8 mouse cellular contexts compared by ENCODE assay signal in the genomic region with DNA sequence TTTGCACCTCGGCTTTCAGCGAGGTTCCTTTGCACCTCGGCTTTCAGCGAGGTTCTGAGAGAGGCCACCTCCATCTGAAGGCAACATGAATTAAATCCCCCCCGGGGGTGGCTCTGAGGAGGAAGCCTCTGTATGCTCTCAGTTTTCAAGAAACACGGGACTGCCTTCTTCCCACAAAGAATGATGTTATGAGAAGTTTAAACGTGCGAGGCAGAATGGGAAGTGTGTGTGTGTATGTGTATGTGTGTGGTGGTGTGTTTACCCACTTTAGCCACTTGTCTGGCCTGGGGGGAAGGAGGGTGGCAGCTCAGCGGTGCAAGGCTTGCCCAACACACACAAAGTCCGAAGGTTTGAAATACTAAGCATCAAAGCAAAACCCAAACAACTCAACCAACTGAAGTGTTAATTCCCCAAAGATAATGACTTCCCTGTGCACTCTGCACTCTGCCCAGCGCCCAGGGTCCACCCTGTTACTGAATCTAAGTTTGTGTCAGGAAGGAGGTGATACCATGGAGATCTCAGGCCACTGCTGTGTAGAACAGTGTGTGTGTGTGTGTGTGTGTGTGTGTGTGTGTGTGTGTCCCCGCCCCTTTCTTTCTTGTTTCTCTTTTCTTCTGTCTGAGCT. TPM values are rescaled to one million over a fixed set of nuclear protein-coding genes. Genes with fewer than 3 reads are reported as not detected.
DNase-seq lines count a peak whose midpoint lies in the region; ATAC-seq and TF ChIP-seq lines count a peak whose summit lies in the region.

No protein-coding gene starts in this region.

- DNase-seq in liver, postnatal 0 days = no peak
- DNase-seq in liver = no peak
- DNase-seq in hindbrain, embryonic 11.5 days (ENCODE audit: low spot score) = peak; percentile 36
- peak; percentile 62 for DNase-seq in limb, embryonic 11.5 days (ENCODE audit: low spot score)
- DNase-seq in retina, embryonic 14.5 days (ENCODE audit: low spot score) = peak; percentile 42
- no peak for DNase-seq in gastrocnemius, postnatal 36 days
- DNase-seq in cerebellum, adult 9-10 months = no peak
- DNase-seq in thymus, adult 18-20 months = no peak

- H3K4me3 ChIP-seq in liver, postnatal 0 days (ENCODE audit: low read depth, low read length) = peak overlapping the region; percentile 42; the same call in 1 of the 2 replicates
- H3K4me3 ChIP-seq in hindbrain, embryonic 11.5 days (ENCODE audit: low read depth, low read length) = no peak overlapping the region
- H3K4me3 ChIP-seq in limb, embryonic 11.5 days (ENCODE audit: low read depth, low read length) = no peak overlapping the region

- ATAC-seq in liver, postnatal 0 days = peak; percentile 68
- ATAC-seq in hindbrain, embryonic 11.5 days (ENCODE audit: low FRiP score) = no peak
- ATAC-seq in limb, embryonic 11.5 days (ENCODE audit: insufficient number of reproducible peaks, low FRiP score, low TSS enrichment, low read depth) = no peak

- H3K36me3 ChIP-seq in liver, postnatal 0 days (replicated peaks; ENCODE audit: insufficient read depth, low read length) = no peaks in the 10 kb centered on the region
- no peaks in the 10 kb centered on the region for H3K36me3 ChIP-seq in hindbrain, embryonic 11.5 days (ENCODE audit: control insufficient read depth, insufficient read depth, low read length)
- no peaks in the 10 kb centered on the region for H3K36me3 ChIP-seq in limb, embryonic 11.5 days (ENCODE audit: control insufficient read depth, insufficient read depth, low read length)

- 0 out of 2 replicates have a peak overlapping the region, but pooled peaks have one; percentile 18 for H3K27ac ChIP-seq in liver, postnatal 0 days (ENCODE audit: low read depth)
- H3K27ac ChIP-seq in hindbrain, embryonic 11.5 days (ENCODE audit: low read depth, low read length) = no peak overlapping the region
- H3K27ac ChIP-seq in limb, embryonic 11.5 days (replicated peaks; ENCODE audit: low read depth, low read length) = no peak overlapping the region

- TF ChIP-seq EP300 in liver, postnatal 0 days (IDR thresholded peaks at IDR 0.05; ENCODE audit: low read depth) = no peak

- H3K4me1 ChIP-seq in liver, postnatal 0 days (ENCODE audit: insufficient read depth) = peaks cover 14% of the 10 kb centered on the region
- H3K4me1 ChIP-seq in hindbrain, embryonic 11.5 days (replicated peaks; ENCODE audit: control insufficient read depth, insufficient read depth, low read length) = 0 out of 2 replicates have a peak, but pooled peaks cover 3% of the 10 kb centered on the region
- peaks cover 13% of the 10 kb centered on the region for H3K4me1 ChIP-seq in limb, embryonic 11.5 days (ENCODE audit: control insufficient read depth, insufficient read depth, low read length)

- TF ChIP-seq CTCF in liver, postnatal 0 days (IDR thresholded peaks at IDR 0.05; ENCODE audit: low read depth) = no peak

- WGBS in liver, postnatal 0 days (ENCODE audit: insufficient replicate concordance) = 25% methylated on average over 12 of the region's 12 CpGs
- whole genome bisulfite sequencing in hindbrain, embryonic 11.5 days = 35% methylated on average over 12 of the region's 12 CpGs
- 22% methylated on average over 12 of the region's 12 CpGs for WGBS in limb, embryonic 11.5 days

- intact Hi-C loops in gastrocnemius, postnatal 36 days (cut with DNase I) = no loop called here

- H3K9ac ChIP-seq in liver, postnatal 0 days (replicated peaks) = no peak overlapping the region
- H3K9ac ChIP-seq in hindbrain, embryonic 11.5 days (ENCODE audit: low read depth, low read length) = no peak overlapping the region
- no peak overlapping the region for H3K9ac ChIP-seq in limb, embryonic 11.5 days (ENCODE audit: low read length)

- peak overlapping the region; percentile 29; the same call in 1 of the 2 replicates for H3K4me2 ChIP-seq in liver, postnatal 0 days (ENCODE audit: low read depth, low read length)
- no peak overlapping the region; the same call in 1 of the 2 replicates for H3K4me2 ChIP-seq in hindbrain, embryonic 11.5 days (replicated peaks; ENCODE audit: low read depth, low read length)
- H3K4me2 ChIP-seq in limb, embryonic 11.5 days (ENCODE audit: low read depth, severe bottlenecking) = peak overlapping the region; percentile 98

- no peaks in the 10 kb centered on the region for H3K9me3 ChIP-seq in liver, postnatal 0 days (ENCODE audit: low read length)
- H3K9me3 ChIP-seq in hindbrain, embryonic 11.5 days (ENCODE audit: control insufficient read depth, low read length) = no peaks in the 10 kb centered on the region
- H3K9me3 ChIP-seq in limb, embryonic 11.5 days (ENCODE audit: control insufficient read depth, low read length) = no peaks in the 10 kb centered on the region

- H3K27me3 ChIP-seq in liver, postnatal 0 days (ENCODE audit: insufficient read depth, low read length) = peaks cover 23% of the 10 kb centered on the region
- H3K27me3 ChIP-seq in hindbrain, embryonic 11.5 days (ENCODE audit: control insufficient read depth, insufficient read depth, low read length) = peaks cover 8% of the 10 kb centered on the region
- H3K27me3 ChIP-seq in limb, embryonic 11.5 days (ENCODE audit: control insufficient read depth, insufficient read depth, low read length) = peaks cover 5% of the 10 kb centered on the region; the same call in 1 of the 2 replicates

RNA-seq across cellular contexts. Expression of a gene that starts 1.7 kb away (rescaled TPM):
- polyA plus RNA-seq in liver, postnatal 0 days (2015; fragmentation: Nextera tagmentation; extraction: Ambion mirVana) = 1.9 and 2.0 TPM in 2 replicates
- polyA plus RNA-seq in hindbrain, embryonic 11.5 days (2014; fragmentation: Nextera tagmentation; extraction: Ambion mirVana) = 10.1 and 11.5 TPM in 2 replicates
- polyA plus RNA-seq in limb, embryonic 11.5 days (2014; fragmentation: Nextera tagmentation; extraction: Ambion mirVana) = 8.6 and 8.7 TPM in 2 replicates
- 1 to 10 TPM in 1 of 2 experiments, under 1 TPM in 1; 0.84 to 1.0 TPM for total RNA-seq in gastrocnemius, postnatal 36 days (2021)

Comparison
In these comparisons a context has a peak if more than half of its experiments do, and no peak if none do; other contexts are left out.
1. DNase-seq: peak in hindbrain, embryonic 11.5 days (single experiment), limb, embryonic 11.5 days (single experiment) and retina, embryonic 14.5 days (single experiment); none in liver, postnatal 0 days (single experiment), liver (single experiment), gastrocnemius, postnatal 36 days (0 of 2), cerebellum, adult 9-10 months (single experiment) and thymus, adult 18-20 months (0 of 2).